Mouse (Mus musculus) hematopoietic multipotent progenitor cell, adult 10-12 weeks (in vitro differentiated cells): ENCODE data around the gene Glrx. TPM values are rescaled to one million over a fixed set of nuclear protein-coding genes. Genes with fewer than 3 reads are reported as not detected.

ENCODE experiments used
- polyA plus RNA-seq: library from polyadenylated mRNA; stranded (reverse); fragments of >175 nt; gene quantifications from 2 replicates; pipeline ENCODE4 v1.2.3, GENCODE M21; 2012; ENCODE audit warnings: low replicate concordance

The Glrx gene
- 3.4 and 6.1 TPM in 2 replicates for polyA plus RNA-seq

DNA sequence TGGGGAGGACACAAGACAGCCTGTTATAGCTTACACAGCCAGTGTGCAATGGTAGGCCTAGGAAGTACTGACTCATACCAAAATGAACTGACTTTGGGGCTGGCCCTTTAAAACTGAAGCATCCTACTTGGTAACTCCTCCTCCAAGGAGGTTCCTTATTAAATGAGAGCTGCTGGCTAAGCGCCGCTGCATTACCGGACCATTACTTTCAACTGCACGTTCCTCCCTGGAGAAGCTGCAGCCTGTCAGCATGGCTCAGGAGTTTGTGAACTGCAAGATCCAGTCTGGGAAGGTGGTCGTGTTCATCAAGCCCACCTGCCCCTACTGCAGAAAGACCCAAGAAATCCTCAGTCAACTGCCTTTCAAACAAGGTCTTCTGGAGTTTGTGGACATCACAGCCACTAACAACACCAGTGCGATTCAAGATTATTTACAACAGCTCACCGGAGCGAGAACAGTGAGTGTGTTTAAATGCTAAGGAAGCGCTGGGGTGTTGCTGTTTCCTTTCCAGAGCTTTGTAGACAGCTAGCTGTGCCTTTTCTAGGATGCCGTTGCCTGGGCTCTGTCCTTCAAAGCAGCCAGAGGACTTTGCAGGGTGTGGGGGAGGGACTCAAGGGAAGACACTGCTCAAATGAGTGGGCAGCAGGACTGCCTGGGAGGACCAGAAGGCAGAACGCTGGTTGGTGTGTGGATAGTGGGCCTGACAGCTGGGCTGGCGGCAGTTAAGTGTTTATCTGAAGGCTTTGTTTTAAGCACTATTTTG lies at the start of gene Glrx:
Gene Glrx (plus strand): TSS at position 150 of the 763 bp plus-strand sequence.

Other genes with a start within 250 kb of the Glrx start
- 28.8 and 43.2 TPM in 2 replicates for gene Ell2, start 133.1 kb upstream of the Glrx start, polyA plus RNA-seq
- gene Rhobtb3, start 104.1 kb downstream of the Glrx start, polyA plus RNA-seq, result 0.02 and 0.44 TPM in 2 replicates
- gene Spata9, start 127.3 kb downstream of the Glrx start, polyA plus RNA-seq, result not detected in 2 replicates
- 1.6 and 3.3 TPM in 2 replicates for gene Rfesd, start 178.9 kb downstream of the Glrx start, polyA plus RNA-seq
- 0.07 and 0.16 TPM in 2 replicates for gene Gpr150, start 217.1 kb downstream of the Glrx start, polyA plus RNA-seq